Mouse (Mus musculus): Measurements from ENCODE around the gene Bcl9.

The Bcl9 gene

DNA sequence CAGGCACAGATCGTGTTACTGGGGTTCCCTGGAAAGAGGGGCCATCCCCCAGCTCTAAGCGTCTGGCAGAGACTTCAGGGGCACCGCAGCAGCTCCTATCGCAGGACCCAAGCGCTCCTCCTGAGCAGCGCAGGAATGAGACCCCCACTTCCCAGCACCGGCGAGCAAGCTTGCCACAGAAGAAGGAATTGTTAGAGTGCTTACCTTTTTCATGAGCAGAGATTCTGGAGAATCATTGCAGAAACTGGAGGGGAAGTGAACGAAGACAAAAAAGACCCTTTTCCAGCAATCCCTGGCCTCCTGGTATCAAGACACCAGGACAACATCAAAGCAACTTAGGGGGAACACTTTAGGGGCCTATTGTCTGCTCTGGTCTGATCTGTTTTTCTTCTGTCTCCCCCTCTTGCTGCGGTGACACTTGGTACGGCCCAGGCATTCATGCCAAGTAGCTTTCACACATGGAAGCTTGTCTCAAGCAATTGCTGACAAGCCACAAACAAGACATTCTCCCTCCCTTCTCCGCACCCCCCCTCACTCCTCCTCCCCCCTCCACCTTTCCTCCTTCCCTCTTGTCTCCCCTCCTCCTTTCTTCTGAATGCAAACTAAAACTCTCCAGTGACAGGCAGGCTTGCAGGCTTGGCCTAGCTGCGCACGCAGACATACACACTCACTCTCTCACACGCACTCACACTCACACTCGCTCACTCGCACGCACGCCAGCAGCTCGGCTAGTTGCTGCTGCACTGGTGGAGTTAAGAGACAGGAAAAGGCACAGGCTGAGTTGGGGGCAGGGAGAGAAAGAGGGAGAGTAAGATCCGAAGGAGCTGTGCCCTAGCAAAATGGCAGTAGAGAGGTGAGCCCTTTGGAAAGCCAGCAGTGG is at the start of gene Bcl9:
Bcl9 (minus strand) TSS at position 365 of the 880 bp plus-strand sequence.
- DNase-seq (ENCODE audit: low spot score in 2 of 2) = peak; percentile 58 to 69

DNA sequence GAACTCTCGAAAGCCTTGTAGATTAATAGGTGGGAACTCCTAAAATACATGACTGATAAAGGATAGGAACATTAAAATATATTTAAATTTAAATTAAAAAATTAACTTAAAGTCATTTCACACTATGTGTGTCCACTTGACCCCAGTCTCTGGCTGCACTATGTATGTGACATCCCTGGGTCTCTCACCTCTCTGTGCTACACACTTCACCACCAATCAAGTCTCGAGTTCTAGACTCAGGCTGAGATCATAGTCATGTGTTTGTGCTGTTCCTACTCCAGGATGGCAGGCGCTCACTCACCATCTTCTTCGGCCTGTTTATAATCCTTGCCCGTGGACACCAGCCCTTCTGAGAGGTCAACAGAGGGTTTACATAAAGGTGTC is 41.5 kb upstream of the Bcl9 start:
- DNase-seq (ENCODE audit: low spot score in 2 of 2) = no peak

DNA sequence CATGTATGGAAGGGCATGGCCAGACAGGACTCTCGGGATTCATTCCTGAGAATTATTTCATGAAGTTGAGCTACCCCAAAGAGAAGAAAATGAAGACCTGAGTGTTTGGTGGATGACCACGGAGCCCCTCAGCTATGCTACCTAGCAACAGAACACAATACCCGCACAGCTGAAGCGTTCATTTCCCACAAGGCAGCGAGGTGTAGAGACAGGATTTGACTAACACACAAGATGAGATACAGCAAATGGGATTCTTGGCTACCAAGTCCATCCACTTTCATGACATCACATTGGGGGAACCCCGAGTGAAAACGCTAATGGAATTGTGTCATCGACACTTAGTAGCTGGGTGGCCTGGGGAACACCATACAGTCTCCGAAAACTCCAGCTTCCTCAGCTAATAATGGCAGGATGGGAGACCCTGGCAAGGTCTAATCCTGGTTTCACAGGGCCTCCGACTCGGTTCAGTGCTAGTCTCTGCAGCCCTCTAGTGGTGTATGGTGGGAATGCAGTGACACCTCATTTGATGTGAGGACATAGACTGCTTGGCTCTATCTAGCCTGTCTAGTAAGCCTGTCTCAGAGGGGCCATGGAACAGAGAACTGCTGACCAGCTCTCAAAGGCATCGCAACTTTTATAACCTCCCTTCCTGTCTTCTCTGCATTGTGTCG is 40.9 kb upstream of the Bcl9 start:
- DNase-seq (ENCODE audit: low spot score in 2 of 2) = peak; percentile 68 to 88

DNA sequence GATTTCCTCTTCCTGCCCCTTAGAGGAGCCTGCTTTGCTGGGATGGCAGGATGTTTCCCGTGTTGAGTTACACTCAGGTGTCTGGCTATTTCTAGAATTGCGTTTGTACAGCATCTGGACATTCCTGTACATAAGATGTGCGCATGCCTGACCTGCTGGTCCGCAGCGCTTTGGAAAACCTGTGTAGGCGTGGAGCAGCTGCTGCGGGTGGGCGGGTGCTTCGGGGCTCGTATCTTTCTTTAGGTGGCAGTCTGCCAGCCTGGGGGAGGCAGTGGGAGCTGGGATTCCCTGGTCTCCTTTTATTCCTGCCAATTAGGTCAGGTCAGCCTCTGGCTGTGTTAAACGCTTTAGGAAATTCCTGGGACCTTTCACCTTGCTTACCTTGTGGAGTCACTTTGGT is 39.6 kb upstream of the Bcl9 start:
- DNase-seq (ENCODE audit: low spot score in 2 of 2) = no peak

DNA sequence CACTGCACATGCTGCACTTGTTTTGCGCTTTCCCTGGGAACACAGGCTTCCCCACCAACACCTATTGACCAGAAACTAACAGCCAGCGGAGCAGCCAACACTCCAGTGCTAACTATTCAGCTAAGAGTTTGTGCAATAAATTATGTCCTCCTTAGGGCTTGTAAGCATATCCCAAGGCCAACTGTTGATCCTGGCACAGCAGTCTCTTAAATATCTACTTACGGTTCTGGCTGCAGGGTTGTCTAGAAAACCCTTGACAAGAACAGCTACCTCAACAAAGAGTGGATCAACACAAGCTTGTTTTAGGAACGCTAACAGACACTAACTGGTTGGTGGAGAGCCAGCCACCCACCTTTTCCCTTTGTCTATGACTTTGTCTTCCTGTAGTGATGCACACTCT is 38.6 kb upstream of the Bcl9 start:
- no peak for DNase-seq (ENCODE audit: low spot score in 2 of 2)

DNA sequence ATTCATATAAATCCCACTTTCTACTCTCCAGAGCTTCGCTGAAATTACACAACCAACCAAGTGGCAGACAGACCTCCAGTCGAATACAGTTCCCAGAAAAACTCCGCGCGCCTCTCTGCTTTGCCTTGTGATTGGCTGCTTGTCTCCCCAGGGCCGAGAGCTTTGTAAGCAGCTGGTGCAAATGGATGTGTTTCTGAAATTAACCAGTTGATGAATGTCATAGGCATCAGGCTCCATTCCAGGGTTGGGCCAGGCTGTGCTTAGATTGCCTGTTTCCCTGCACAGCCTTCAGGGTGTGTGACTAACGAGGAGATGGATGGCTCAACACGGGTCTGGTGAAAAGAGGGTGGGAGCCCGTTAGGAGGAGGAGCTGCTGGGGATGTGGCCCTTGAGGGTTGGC is 36.9 kb upstream of the Bcl9 start:
- no peak for DNase-seq (ENCODE audit: low spot score in 2 of 2)

DNA sequence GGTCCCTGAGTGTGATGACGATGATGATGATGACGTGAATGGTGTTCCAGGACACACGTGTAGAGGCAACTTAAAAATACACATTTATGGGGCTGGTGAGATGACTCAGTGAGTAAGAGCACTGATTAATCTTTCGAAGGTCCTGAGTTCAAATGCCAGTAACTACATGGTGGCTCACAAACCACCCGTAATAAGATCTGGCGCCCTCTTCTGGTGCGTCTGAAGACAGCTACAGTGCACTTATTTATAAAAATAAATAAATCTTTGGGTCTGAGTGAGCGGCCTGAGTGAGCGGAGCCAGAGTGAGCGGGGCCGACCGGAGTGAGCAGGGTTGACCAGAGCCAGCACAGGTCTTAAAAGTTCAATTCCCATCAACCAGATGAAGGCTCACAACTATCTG is 34.5 kb upstream of the Bcl9 start:
- DNase-seq (ENCODE audit: low spot score in 2 of 2) = no peak

DNA sequence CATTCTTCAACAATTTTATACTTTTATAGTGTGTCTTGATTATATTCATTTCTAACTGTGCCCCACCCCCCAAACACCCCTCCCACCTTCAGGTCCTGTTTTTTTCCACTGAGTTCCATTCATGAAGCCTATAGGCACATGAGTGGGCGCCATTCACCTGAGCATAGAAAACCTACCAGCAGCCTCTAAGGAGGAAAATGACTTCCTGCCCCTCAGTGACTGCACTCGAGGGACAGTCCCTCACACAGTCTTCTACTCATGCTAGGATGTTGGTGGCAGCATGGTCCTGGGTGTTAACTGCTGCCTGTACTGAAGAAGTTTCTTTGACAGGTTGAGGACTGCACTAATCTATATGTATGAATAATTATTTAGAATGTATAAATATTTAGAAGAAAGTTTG is 30.1 kb upstream of the Bcl9 start:
- no peak for DNase-seq (ENCODE audit: low spot score in 2 of 2)

DNA sequence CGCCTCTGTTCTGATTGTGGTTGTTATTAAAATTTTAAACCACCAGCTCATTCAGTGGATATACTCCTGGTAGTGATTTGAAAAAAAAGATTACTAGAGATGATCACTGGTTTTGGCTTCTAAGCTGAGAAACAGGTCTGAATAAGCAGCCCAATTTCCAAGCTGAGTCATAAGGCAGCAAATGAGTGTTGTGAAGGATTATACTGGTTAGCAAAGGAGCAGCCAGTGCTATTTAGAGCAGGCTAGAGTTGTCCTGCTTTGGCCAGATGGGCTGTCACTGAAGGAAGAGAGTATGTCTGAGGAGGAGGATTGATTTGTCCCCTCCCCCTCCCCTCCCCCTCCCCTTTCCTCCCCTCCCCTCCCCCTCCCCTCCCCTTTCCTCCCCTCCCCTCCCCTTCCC is 29.6 kb upstream of the Bcl9 start:
- DNase-seq (ENCODE audit: low spot score in 2 of 2) = no peak

DNA sequence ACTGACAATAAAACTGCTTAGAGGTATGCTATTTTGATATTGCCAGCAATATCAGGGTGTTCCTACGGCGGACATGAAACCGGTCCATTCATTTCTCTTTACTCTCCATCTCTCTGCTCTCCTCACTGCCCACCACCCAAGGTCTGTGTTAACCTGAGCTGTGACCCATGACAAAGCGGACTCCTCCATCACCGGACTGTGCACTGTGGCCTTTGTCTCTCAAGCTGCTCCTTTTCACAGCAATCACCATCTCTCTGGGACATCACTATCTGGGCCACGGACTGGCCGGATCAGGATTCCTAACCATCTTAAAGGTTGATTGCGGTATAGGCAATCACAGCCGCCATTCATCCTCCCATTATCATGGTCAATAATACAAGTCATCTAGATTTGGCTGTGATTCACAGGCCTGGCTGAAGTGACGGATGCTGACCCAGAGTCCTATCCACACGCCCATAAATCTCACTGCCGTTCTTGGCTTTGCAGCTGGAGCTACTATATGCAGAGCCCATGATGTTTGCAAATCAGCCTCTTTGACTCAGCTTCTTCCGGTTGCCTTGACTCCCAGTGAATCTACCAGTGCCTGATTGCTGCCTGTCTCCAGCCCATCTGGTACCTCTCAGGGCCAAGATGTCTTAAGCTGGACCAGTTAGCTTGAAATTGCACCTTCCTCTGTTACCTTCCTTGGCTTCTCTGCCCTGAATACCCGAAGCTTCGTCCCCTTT is 28.1 kb upstream of the Bcl9 start:
- DNase-seq (ENCODE audit: low spot score in 2 of 2) = no peak

DNA sequence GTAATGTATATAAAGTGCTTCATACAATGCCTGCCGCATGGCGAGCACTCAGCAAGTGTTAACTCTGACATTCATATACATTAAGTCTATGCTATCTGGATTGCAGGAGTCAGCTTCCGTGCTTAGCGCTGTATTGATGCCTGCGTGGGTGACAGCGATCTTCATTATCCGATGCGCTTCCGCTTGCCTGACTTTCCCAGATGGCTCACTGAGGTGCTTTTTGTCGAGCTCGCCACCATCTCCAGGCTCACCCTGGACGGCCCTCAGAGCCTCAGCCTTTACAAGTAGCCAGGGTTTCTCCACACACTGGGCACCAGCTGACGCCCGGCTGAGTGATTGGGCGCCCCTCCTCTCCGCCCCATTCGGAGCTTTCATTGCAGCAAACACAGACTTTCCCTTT is 26.3 kb upstream of the Bcl9 start:
- DNase-seq (ENCODE audit: low spot score in 2 of 2) = no peak

DNA sequence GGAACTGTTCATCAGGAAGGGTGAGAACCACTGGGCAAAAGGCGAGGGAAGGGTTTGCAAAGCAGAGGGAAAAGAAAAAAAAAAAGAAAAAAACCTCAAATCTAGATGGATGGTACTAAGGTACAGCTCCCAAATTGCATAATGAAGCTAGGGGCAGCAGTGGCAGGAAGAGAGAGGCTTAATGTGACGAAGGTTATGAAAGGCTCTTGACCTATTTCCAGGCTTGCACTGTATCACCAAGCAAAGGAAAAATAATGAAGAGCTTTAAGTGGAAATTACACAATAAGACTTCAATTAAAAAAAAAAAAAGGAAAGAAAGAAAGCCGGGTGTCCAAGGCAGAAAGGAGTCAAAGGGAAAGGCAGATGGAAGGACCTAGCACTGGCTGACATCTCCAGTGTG is 19.6 kb upstream of the Bcl9 start:
- no peak for DNase-seq (ENCODE audit: low spot score in 2 of 2)

DNA sequence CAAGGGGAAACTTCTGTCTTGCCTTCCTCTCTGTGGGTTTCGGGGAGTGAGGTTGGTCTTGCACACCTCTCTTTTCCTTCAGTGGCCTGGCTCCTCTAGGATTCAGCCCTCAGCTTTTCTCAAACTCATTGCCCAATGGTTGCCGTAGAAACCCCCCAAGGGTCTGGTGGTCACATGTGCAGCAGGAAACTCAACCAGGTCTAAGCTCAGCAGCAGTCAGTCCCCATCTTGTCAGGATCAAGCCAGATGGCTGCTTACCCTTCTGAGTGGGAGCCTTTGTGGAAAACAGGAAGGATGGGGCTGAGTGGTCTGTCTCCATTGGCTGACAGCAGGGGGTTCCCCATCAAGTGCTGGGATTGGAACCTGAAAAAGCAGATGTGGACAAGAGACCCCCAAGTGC is 15.7 kb upstream of the Bcl9 start:
- DNase-seq (ENCODE audit: low spot score in 2 of 2) = no peak

DNA sequence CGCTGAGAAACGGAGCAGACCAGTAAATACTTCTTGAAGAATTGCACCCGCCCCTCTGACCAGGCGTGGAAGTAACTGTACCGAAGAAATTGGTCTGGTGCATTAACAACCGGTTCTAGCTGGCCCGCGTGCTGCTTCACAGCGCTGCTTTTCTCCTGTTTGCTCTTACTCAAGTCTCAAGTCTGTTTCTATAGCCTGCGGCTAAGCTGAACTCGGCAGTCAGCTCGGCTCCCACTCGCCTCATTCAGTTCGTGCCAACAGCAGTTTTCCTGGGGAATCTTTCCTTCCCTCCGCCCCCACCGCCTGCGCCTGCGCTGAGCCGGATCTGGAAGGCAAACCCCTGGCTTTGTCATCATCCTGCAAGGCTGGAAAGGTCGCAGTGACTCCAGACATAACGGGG is 14.3 kb upstream of the Bcl9 start:
- DNase-seq (ENCODE audit: low spot score in 2 of 2) = no peak

DNA sequence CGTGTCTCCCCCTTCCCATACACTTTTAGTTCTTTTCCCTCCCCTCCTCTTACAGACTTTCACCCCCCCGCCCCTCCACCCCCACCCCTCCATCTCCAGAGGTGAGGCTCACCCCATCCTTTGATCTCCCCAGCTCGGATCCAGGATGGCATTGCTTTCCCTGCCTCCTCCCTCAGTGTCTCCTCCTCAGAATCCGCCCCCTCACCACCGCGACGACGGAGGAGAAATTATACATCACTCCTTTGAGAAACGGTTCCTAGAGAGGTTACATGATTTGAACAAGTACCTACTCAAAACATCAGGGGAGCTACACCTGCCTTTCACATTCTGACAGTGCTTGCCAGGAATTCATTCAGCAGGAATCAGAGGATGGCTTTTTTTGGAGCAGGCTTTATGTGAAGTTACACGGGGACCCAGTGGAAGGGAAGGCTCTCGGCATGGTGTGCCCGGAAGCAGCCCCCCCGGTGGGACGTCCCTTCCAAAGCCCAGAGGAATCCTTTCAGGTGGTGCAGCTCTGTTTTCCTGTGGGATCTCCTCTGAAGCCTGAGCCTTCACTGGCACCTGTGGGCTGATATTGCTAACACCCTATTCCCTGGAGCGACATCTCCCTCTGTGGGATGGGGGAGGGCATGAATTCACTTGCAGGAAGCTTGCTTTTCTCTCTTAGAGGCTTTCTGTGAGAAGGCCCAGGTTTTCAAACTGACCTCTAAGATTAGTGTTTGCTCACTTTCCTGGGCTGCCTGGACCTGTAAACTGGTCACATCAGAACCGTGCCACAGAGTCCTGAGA is 12.2 kb upstream of the Bcl9 start:
- no peak for DNase-seq (ENCODE audit: low spot score in 2 of 2)

DNA sequence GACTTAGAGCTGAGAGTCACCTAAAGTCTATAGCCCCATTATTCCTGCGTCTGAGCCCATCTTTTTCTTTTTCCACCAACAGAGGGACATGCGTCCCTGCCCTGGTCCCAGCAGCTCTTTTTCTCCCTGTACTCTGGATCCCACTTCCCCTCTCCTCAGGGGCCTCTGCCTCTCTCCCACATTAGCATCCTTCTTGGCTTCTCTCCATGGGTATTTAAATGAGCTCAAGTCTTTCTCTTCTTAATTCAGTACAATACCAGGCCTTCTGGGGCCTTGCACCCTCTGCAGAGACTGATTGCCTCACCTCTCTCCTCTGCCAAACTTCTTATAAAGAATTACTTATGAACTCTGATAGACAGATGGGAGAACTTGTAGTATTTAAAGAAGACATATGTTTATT is 10.7 kb upstream of the Bcl9 start:
- no peak for DNase-seq (ENCODE audit: low spot score in 2 of 2)

DNA sequence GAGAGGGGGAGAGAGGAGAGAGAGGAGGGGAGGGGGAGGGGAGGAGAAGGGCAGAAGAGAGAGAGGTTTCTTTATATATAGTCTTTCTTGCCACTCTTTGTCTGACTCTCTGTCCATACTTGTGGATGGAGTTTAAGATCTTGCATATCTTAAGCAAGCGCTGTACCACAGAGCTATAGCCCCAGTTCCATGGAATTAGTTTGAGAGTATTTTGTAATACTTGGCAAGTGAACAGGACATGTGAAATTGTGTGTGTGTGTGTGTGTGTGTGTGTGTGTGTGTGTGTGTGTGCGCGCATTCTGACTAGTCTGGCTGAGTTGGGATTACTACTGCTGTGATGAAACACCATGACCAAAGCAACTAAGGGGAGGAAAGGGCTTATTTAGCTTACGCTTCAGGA is 8.2 kb upstream of the Bcl9 start:
- DNase-seq (ENCODE audit: low spot score in 2 of 2) = no peak

DNA sequence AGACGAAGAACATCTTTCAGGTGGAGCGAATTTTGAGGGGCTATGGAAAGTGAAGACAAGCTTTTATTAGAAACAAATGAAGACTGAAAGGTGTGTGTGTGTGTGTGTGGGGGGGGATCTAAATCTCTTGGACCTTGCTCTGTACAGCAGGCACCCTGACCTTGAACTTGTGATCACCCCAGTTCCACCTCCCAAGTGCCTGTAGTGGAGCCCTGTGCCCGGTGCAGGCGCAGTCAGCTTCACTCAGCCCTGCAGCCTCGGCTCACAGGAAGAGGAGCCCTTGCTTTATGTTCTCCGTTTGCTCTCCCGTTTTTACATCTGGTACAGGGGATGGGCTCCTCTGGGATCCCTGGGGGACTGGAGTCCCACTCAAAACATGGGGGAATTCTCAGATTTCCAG is 3.9 kb upstream of the Bcl9 start:
- no peak for DNase-seq (ENCODE audit: low spot score in 2 of 2)

DNA sequence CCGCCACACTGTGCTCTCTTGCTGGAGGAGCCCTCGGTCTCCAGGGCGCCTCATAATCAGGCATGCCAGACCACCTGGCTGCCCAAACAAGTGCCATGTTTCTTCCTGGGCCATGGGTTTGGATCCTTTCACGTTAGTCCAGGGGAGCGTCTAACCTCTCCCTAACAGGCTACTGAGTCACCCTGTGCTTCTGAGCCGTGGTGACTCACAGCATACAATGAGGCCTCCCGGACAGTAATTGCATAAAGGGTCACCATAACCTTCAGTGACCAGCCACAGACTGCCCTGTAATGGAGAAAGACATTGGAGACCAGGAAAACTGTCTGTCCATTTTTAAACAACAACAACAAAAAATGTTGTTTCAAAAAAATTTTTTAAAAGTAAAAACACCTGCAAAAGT is 2.7 kb upstream of the Bcl9 start:
- no peak for DNase-seq (ENCODE audit: low spot score in 2 of 2)

DNA sequence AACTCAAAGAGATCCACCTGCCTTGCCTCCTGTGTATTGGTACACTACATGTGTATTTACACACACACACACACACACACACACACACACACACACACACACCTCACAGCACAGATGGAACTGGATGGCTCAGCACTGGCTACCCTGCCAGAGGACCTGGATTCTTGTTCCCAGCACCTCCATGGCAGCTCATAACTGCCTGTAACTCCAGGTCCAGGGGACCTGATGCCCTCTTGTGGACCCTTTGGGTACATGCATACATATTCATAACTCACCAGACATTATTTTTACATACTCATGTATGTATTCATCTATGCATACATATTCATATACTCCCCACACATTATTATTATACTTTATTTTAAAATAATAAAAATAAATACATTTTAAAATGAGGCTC is 2.2 kb upstream of the Bcl9 start:
- DNase-seq (ENCODE audit: low spot score in 2 of 2) = no peak

DNA sequence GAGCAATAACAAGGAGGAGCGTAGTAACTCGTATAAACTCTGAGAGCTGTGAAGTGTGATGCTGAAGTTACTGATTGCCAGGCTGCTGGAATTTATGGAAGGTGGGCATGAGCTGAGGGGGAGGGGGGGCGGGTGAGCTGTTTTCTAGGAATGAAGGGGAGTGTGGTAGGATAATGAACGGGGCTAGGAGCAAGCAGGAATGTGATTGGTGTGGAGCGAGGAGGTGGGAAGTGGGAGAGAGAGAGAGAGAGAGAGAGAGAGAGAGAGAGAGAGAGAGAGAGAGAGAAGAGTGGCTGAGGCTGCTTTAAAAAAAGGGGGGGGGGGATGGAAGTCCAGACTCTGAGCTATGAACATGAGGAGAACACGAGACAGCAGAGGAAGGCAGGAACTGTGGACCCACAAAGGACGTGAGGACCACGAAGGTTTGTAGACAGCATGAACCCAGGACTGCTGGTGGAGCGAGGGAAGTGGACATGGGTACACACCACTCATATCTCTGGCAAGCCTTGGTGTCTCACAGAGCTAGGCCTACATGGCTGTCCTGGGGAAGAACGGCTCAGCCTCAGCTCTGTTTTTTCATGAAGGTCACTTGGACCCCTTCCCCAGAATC is 1.2 kb upstream of the Bcl9 start:
- no peak for DNase-seq (ENCODE audit: low spot score in 2 of 2)
